Mouse (Mus musculus) B cell, adult 2 months (primary cell): ENCODE measurements at regions not wholly inside any gene's neighbourhood (a gene's known extent, or its start where the extent isn't known, plus 50 kb on each side); places are given as distances from the start of the nearest gene placed in this dataset.
A peak's percentile ranks its signal among the peaks of the same experiment; 100 is the strongest.

Experiments used
- DNase-seq, 2 experiments: peaks; one replicate each; pipeline ENCODE4 v3.0.0; 2022

DNA sequence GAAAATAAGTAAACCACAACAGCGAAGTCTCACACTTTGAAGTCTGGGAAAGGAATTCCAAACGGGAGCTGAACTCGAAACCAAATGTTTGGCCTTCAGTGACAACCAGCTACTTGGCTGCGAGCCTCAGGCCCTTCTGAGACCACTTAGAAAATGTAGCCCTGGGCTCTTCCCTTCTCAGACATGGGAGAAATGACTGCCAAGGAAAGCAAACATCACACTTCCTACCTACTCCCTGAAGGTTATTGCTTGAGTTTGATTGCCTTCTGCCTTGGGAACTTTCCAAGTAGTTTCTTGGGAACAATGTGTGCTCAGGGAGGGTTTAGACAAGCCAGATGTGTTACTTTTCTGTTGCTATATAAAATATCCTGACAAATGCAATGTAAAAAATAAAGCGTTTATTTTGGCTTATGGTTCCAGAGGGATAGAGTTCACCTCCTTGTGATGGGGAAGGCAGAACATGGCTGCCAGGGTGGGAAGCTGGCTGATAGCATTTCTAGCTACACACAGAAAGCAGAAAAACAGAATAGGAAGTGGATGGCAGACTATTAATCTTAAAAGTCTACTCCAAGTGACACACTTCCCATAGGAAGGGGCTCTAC lies 194.8 kb upstream of the Rack1 start:
- DNase-seq, result no peak

- no peak for DNase-seq
These were observed 199.0 kb upstream of the Rack1 start for GRCm38 (mm10) chr11:48601096-48601495.

- no peak for DNase-seq
These were observed 200.5 kb upstream of the Rack1 start for GRCm38 (mm10) chr11:48599573-48600127.

DNA sequence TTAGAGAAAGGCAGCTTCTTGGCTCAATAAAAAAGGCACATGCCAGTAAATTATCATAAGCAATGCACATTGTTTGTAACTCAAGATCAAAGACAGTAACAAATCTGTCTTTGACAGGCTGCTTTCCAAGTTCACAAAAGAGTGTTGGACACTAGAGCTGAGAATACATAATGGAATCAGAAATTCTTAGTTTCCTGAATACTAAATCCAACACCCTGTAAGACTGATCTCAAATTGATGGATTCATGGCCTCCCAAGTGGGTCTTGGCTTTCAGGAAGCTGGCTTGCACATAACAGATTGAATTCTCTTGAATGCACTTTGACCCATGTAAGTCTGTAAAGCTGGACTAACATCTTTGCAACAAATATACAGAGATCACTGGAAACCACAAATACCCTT lies 201.1 kb upstream of the Rack1 start:
- DNase-seq, result no peak

DNA sequence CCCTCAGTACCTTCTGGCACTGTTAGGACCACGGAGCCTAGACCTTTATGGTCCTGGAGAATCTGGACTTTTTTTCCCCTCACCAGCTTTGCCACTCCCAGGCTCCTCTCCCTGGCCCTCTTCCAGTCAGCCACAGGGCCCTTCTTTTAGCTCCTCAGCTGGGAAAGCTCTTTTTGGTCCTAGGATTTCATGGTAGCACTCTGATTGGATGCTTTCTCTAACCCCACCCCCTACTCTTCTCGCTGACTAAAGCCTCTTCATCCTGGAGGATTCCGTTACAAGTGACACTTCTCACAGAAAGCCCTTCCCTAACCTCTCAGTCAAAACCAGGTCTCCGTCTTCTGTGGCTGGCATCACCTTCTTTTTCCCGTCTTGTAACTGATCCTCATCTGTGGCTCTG lies 205.7 kb upstream of the Rack1 start:
- DNase-seq, result no peak

- DNase-seq, result peak; percentile 3 to 9
These were observed 211.1 kb upstream of the Rack1 start for GRCm38 (mm10) chr11:48588833-48589649.

- no peak for DNase-seq
These were observed 231.4 kb upstream of the Rack1 start for GRCm38 (mm10) chr11:48568769-48569168.

GRCm38 (mm10) chr11:48567583-48568562 lies 232.3 kb upstream of the Rack1 start:
- DNase-seq, result no peak

GRCm38 (mm10) chr11:48558053-48558452 lies 242.1 kb upstream of the Rack1 start:
- DNase-seq, result no peak

- no peak for DNase-seq
These were observed 248.1 kb upstream of the Rack1 start for GRCm38 (mm10) chr11:48552006-48552405.

GRCm38 (mm10) chr11:48551201-48551600 lies 248.9 kb upstream of the Rack1 start:
- no peak for DNase-seq

- no peak for DNase-seq
These were observed 273.8 kb upstream of the Rack1 start for GRCm38 (mm10) chr11:48526316-48526715.

- no peak for DNase-seq
These were observed 274.6 kb upstream of the Rack1 start for GRCm38 (mm10) chr11:48525517-48525916.

DNA sequence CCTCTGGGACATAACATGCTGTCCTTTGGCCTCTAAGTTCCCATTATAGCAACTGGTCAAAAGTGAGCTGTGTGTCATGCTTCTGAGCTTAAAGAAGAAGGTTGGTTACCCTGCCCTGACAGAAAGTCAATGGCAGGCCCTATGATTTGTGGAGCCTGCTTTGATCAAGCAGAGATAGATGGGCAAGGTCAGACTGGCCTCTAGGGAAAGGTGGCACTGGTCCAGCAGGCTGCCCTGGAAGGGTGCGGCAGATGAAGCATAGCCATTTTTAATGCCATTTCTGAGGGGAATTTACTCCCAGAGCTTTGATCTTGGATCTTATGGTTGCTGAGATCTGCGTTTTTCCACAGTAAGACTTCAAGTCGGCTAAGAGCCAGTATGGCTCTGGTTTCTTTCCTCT lies 293.2 kb upstream of the Rack1 start:
- DNase-seq, result no peak

- DNase-seq, result no peak
These were observed 297.9 kb upstream of the Rack1 start for GRCm38 (mm10) chr11:48502011-48502806.

GRCm38 (mm10) chr11:48499057-48499456 lies 301.1 kb upstream of the Rack1 start:
- no peak for DNase-seq

GRCm38 (mm10) chr11:48488308-48488707 lies 311.8 kb upstream of the Rack1 start:
- no peak for DNase-seq

DNA sequence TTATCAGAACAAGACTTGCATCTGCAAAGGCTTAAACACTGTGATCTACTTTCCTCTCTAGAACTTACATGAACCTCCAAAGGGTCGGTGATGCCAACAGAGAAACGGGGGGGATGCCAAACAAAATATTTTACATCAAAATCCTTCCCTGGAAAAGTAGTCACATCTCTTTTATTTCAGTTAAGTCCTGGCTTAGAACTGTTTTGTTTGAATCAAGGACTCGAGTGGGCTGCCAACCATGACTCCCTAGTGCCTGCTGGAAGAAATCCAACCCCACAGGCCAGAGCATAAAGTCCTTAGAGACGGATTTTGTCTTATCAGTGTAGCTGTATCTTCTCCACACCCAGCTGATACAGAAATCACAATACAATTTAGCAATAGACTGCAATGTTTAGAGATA lies 336.1 kb upstream of the Rack1 start:
- DNase-seq, result no peak

GRCm38 (mm10) chr11:48449883-48450282 lies 350.2 kb upstream of the Rack1 start:
- DNase-seq, result no peak

DNA sequence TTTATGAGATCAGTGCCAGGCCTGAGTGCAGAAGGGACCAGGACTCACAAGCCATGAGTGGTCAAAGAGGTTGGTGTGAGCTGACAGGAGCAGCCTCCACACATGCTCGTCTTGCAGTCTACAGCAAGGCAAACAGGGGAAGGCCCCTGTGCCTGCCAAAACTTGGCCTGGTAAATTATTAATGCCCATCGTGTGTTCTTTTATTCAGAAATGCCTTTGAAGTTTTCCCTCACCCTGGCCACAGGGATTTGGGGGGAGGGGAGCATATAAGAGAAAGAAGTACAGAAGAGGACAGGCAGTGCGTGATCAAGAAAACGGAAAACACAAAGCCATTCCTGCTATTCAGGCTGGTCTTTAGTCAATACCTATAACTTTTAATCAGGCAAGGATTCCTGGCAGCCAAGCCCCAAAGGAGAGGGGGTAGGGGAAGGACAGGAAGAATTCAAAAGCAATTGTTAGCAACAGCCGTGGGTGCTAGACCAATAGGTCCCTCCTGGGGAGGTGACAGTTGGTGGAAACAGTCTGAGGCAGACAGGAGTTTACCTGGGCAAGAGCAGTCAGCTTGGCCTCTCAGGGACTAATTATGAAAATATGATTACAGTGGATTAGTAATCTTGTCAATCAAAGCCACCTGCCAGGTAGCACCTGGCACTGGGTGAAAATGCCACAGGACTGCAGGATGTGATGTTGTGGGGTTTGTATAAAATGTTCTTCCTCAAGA lies 357.4 kb upstream of the Rack1 start:
- no peak for DNase-seq

DNA sequence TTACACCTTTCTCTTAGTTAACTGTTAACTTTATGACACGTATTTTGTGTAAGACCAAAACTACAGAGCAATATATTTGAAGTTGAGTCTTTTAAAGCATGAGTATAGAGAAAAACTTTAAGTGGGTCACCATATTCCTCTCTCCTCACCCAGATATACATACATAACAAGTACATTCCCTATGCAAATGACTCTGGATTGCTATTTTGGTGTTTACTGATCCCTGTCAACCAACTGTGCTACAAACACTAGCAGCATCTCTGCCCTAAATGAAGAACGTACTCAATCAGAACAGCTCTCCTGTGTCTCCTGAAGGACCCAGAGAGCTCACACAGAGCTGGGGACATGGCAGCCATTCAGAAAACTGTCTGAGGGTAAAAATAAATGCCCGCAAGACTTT lies 363.4 kb upstream of the Rack1 start:
- no peak for DNase-seq

GRCm38 (mm10) chr11:48431316-48431715 lies 368.8 kb upstream of the Rack1 start:
- no peak for DNase-seq
